Comparison of ENCODE assay signal across 8 mouse cellular contexts in the genomic region with DNA sequence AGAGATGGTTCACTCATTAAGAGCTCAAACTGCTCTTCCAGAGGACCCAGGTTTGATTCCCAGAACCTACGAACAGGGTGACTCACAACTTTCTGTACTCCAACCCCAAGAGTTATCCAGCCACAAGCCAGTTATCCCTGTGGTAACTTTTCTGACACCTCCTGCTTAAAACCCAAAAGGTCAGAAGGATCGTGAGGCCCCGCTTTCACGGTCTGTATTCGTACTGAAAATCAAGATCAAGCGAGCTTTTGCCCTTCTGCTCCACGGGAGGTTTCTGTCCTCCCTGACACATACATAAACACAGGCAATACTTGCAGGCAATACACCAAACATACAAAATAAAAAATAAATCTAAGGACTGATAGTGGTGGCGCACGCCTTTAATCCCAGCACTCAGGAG. TPM values are rescaled to one million over a fixed set of nuclear protein-coding genes. Genes with fewer than 3 reads are reported as not detected.
A peak's percentile ranks its signal among the peaks of the same experiment; 100 is the strongest.
DNase-seq lines count a peak whose midpoint lies in the region; ATAC-seq and TF ChIP-seq lines count a peak whose summit lies in the region.

No protein-coding gene starts in this region.

- no peaks in the 10 kb centered on the region for H3K4me1 ChIP-seq in hindbrain, embryonic 16.5 days (ENCODE audit: control insufficient read depth, insufficient read depth, low read depth, low read length)

- peak; percentile 95 for DNase-seq in R1 (ENCODE audit: low read depth, low spot score)
- DNase-seq in cerebellum, postnatal 4 days (ENCODE audit: low spot score in 2 of 2): peak; percentile 100
- peak; percentile 100 for DNase-seq in gastrocnemius, adult 2 months
- DNase-seq in layer of hippocampus, postnatal 36 days: peak; percentile 100
- peak; percentile 100 for DNase-seq in lung, postnatal 14 days
- DNase-seq in retina, embryonic 14.5 days (ENCODE audit: low spot score): peak; percentile 85
- peak; percentile 100 for DNase-seq in thymus, postnatal 4 days

- no peaks in the 10 kb centered on the region for H3K27me3 ChIP-seq in hindbrain, embryonic 16.5 days (replicated peaks; ENCODE audit: control insufficient read depth, insufficient read depth, low read length)

- H3K36me3 ChIP-seq in hindbrain, embryonic 16.5 days (ENCODE audit: control insufficient read depth, insufficient read depth, low read length): no peaks in the 10 kb centered on the region

- intact Hi-C loops in gastrocnemius, adult 2 months (cut with DNase I): no loop called here

- peak; percentile 96 for ATAC-seq in hindbrain, embryonic 16.5 days

- H3K4me3 ChIP-seq in gastrocnemius, adult 2 months: no peak overlapping the region
- no peak overlapping the region for H3K4me3 ChIP-seq in hindbrain, embryonic 16.5 days (ENCODE audit: low read length)

- H3K9me3 ChIP-seq in hindbrain, embryonic 16.5 days (ENCODE audit: control insufficient read depth, low read length): no peaks in the 10 kb centered on the region

- no peak overlapping the region for H3K9ac ChIP-seq in hindbrain, embryonic 16.5 days (ENCODE audit: low read depth, low read length)

- no peak for TF ChIP-seq CTCF in gastrocnemius, adult 2 months (IDR thresholded peaks at IDR 0.05)

- H3K4me2 ChIP-seq in hindbrain, embryonic 16.5 days (ENCODE audit: low read length): no peak overlapping the region

- H3K27ac ChIP-seq in gastrocnemius, adult 2 months: no peak overlapping the region
- no peak overlapping the region for H3K27ac ChIP-seq in hindbrain, embryonic 16.5 days (ENCODE audit: low read depth, low read length)

- 54% methylated on average over 9 of the region's 9 CpGs for WGBS in hindbrain, embryonic 16.5 days

RNA-seq across cellular contexts. Expression of a gene that starts 21.6 kb away (rescaled TPM):
- total RNA-seq in gastrocnemius, adult 2 months (2021): under 1 TPM; 0.06 to 0.13 TPM
- 15.5 and 19.2 TPM in 2 replicates for polyA plus RNA-seq in hindbrain, embryonic 16.5 days (2015; fragmentation: Nextera tagmentation; extraction: Ambion mirVana)
- not detected for total RNA-seq in layer of hippocampus, postnatal 36 days (2021)

RNA-seq across cellular contexts. Expression of a gene that starts 27.5 kb away (rescaled TPM):
- 10 to 100 TPM; 15.0 to 30.8 TPM for total RNA-seq in gastrocnemius, adult 2 months (2021)
- 97.0 and 97.9 TPM in 2 replicates for polyA plus RNA-seq in hindbrain, embryonic 16.5 days (2015; fragmentation: Nextera tagmentation; extraction: Ambion mirVana)
- 100 to 1,000 TPM in 1 of 2 experiments, 10 to 100 TPM in 1; 92.3 to 105 TPM for total RNA-seq in layer of hippocampus, postnatal 36 days (2021)
